Mouse (Mus musculus): ENCODE measurements around the gene Ssh1. TPM values are rescaled to one million over a fixed set of nuclear protein-coding genes. Genes with fewer than 3 reads are reported as not detected.

Gene Ssh1
- polyA plus RNA-seq, 1 experiment from 2014 or later = 19.4 TPM

DNA sequence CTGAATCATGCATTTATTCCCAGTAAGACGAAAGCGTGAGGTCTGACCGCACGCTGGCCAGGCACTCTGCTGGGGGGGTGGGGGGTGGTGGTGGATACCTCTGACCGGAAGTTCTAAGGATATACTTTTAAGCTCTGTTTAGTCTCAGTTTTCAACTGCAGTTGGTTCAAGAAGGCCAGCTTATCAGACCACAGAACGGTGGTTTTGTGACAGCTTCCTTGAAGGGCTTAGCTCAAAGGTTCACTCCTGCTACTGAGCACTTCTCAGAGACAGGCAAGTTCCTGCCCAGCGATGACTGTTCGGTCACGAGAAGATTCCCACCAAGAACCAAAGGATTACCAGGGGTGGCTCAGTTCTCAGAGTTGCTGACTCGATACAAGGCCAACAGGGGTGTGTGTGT is 41.2 kb downstream of the Ssh1 start:
- Histone ChIP-seq H3K9me3 (ENCODE audit: control insufficient read depth, low read length) (no peaks in the 10 kb centered on the region), H3K27me3 (replicated peaks; ENCODE audit: control insufficient read depth, insufficient read depth, low read length) (no peaks in the 10 kb centered on the region), H3K4me2 (ENCODE audit: low read length) (no peak overlapping the region), H3K4me3 (ENCODE audit: low read depth, low read length) (no peak overlapping the region), H3K4me1 (replicated peaks; ENCODE audit: control insufficient read depth, insufficient read depth, low read length) (no peaks in the 10 kb centered on the region; the same call in 1 of the 2 replicates), H3K9ac (ENCODE audit: low read length) (no peak overlapping the region), H3K27ac (ENCODE audit: low read depth) (no peak overlapping the region), H3K36me3 (ENCODE audit: control insufficient read depth, insufficient read depth, low read length) (peaks cover 77% of the 10 kb centered on the region)
- 59% methylated on average over 10 of the region's 10 CpGs for WGBS
- ATAC-seq (replicated peaks; ENCODE audit: low FRiP score, low TSS enrichment, low read depth) (no peak), DNase-seq (ENCODE audit: low spot score) (no peak)

GRCm38 (mm10) chr5:113951693-113952071 is 42.0 kb downstream of the Ssh1 start:
- H3K9me3 ChIP-seq (ENCODE audit: control insufficient read depth, low read length) = no peaks in the 10 kb centered on the region
- H3K4me2 ChIP-seq (ENCODE audit: low read length) = no peak overlapping the region
- ATAC-seq (replicated peaks; ENCODE audit: low FRiP score, low TSS enrichment, low read depth) = no peak
- H3K27me3 ChIP-seq (replicated peaks; ENCODE audit: control insufficient read depth, insufficient read depth, low read length) = no peaks in the 10 kb centered on the region
- 43% methylated on average over 11 of the region's 11 CpGs for WGBS
- no peak for DNase-seq (ENCODE audit: low spot score)
- no peak overlapping the region for H3K27ac ChIP-seq (ENCODE audit: low read depth)
- H3K4me1 ChIP-seq (replicated peaks; ENCODE audit: control insufficient read depth, insufficient read depth, low read length) = no peaks in the 10 kb centered on the region; the same call in 1 of the 2 replicates
- H3K36me3 ChIP-seq (ENCODE audit: control insufficient read depth, insufficient read depth, low read length) = peaks cover 81% of the 10 kb centered on the region
- H3K9ac ChIP-seq (ENCODE audit: low read length) = no peak overlapping the region
- H3K4me3 ChIP-seq (ENCODE audit: low read depth, low read length) = no peak overlapping the region

DNA sequence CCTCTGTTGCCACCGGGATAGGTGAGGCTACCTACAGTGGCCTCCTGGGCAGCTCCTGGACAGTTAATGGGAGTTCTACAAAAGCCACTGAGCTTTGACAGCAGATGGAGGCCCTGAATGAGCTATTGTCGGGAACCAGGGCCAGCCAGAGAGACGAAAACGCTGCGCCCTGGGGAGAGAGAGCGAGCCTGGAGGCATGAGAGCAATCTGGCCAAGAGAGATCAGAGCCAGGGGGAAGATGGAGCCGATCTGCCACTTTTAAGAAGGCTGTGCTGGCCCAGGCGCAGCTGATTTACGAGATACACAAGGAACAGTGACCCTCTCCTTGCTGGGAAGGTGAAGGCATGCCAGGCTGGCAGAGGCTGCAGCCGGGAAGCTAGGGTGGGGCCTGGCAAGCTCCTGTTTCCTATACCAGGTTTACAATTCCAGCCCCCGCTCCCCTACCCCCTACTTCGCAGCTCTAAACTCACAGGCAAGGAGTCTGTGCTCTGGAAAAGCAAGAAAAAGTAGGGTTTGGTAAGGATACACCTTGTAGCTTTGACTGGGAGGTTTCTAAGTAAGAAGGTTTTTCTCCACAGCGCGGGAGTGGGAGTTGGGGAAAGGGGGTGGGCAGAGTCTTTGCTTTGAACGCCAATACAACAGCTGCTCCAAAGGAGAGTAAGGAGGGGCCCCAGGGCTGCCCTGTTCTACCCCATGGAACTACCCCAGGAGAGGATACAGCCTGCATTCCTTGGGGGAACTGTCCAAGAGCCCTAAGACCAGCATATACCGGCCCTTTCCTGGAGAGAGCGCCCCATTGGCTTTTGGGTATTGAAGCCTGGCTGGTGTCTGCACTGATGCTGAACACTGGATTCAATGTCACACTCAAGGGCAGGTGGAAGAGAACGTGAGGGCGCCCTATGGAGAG is 42.7 kb downstream of the Ssh1 start:
- Histone ChIP-seq H3K9ac (ENCODE audit: low read length) (no peak overlapping the region), H3K4me3 (ENCODE audit: low read depth, low read length) (no peak overlapping the region), H3K36me3 (ENCODE audit: control insufficient read depth, insufficient read depth, low read length) (peaks cover 83% of the 10 kb centered on the region), H3K27me3 (replicated peaks; ENCODE audit: control insufficient read depth, insufficient read depth, low read length) (no peaks in the 10 kb centered on the region), H3K4me1 (replicated peaks; ENCODE audit: control insufficient read depth, insufficient read depth, low read length) (no peaks in the 10 kb centered on the region; the same call in 1 of the 2 replicates), H3K9me3 (ENCODE audit: control insufficient read depth, low read length) (no peaks in the 10 kb centered on the region), H3K27ac (ENCODE audit: low read depth) (no peak overlapping the region), H3K4me2 (ENCODE audit: low read length) (no peak overlapping the region)
- ATAC-seq (replicated peaks; ENCODE audit: low FRiP score, low TSS enrichment, low read depth) (no peak), DNase-seq (ENCODE audit: low spot score) (no peak)
- 74% methylated on average over 19 of the region's 19 CpGs for WGBS

DNA sequence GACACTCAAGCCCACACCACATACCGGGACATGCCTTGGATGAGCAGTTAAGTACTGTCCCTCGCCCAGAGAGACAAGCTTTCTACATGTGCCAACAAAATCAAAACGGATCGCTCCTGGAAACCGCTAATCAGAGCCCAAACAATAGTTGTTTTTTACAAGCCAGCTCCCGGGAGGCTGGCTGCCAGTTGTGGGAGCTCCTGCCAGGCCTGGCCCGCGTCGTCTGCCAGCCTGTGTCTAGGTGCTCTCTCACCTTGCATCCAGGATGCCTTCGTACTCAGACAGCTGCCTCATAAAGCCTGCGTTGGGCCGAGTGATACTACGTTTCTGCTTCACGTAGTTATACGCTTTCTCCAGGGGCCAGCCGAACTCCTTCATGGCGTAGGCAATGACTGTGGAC is 43.6 kb downstream of the Ssh1 start:
- H3K36me3 ChIP-seq (ENCODE audit: control insufficient read depth, insufficient read depth, low read length) = peaks cover 82% of the 10 kb centered on the region
- no peak overlapping the region for H3K4me3 ChIP-seq (ENCODE audit: low read depth, low read length)

GRCm38 (mm10) chr5:113947280-113947679 is 46.4 kb downstream of the Ssh1 start:
- 67% methylated on average over 2 of the region's 2 CpGs for WGBS
- Histone ChIP-seq H3K4me3 (ENCODE audit: low read depth, low read length) (no peak overlapping the region), H3K4me2 (ENCODE audit: low read length) (no peak overlapping the region), H3K9ac (ENCODE audit: low read length) (no peak overlapping the region), H3K27me3 (replicated peaks; ENCODE audit: control insufficient read depth, insufficient read depth, low read length) (no peaks in the 10 kb centered on the region), H3K36me3 (ENCODE audit: control insufficient read depth, insufficient read depth, low read length) (peaks cover 90% of the 10 kb centered on the region), H3K9me3 (ENCODE audit: control insufficient read depth, low read length) (no peaks in the 10 kb centered on the region), H3K4me1 (replicated peaks; ENCODE audit: control insufficient read depth, insufficient read depth, low read length) (no peaks in the 10 kb centered on the region), H3K27ac (ENCODE audit: low read depth) (no peak overlapping the region)
- DNase-seq (ENCODE audit: low spot score) (no peak), ATAC-seq (replicated peaks; ENCODE audit: low FRiP score, low TSS enrichment, low read depth) (no peak)

More for the DNA sequence above, 43.6 kb downstream of the Ssh1 start:
- H3K4me1 ChIP-seq (replicated peaks; ENCODE audit: control insufficient read depth, insufficient read depth, low read length) = no peaks in the 10 kb centered on the region; the same call in 1 of the 2 replicates
- 90% methylated on average over 17 of the region's 17 CpGs for WGBS
- H3K9me3 ChIP-seq (ENCODE audit: control insufficient read depth, low read length) = no peaks in the 10 kb centered on the region
- DNase-seq (ENCODE audit: low spot score) = no peak
- H3K27ac ChIP-seq (ENCODE audit: low read depth) = no peak overlapping the region
- H3K27me3 ChIP-seq (replicated peaks; ENCODE audit: control insufficient read depth, insufficient read depth, low read length) = no peaks in the 10 kb centered on the region
- no peak for ATAC-seq (replicated peaks; ENCODE audit: low FRiP score, low TSS enrichment, low read depth)
- H3K4me2 ChIP-seq (ENCODE audit: low read length) = no peak overlapping the region
- H3K9ac ChIP-seq (ENCODE audit: low read length) = no peak overlapping the region

GRCm38 (mm10) chr5:113945126-113945525 is 48.6 kb downstream of the Ssh1 start:
- H3K4me1 ChIP-seq (replicated peaks; ENCODE audit: control insufficient read depth, insufficient read depth, low read length) = no peaks in the 10 kb centered on the region
- no peak overlapping the region for H3K9ac ChIP-seq (ENCODE audit: low read length)
- WGBS = 95% methylated on average over 6 of the region's 6 CpGs
- no peak overlapping the region for H3K4me3 ChIP-seq (ENCODE audit: low read depth, low read length)
- peaks cover 94% of the 10 kb centered on the region for H3K36me3 ChIP-seq (ENCODE audit: control insufficient read depth, insufficient read depth, low read length)
- ATAC-seq (replicated peaks; ENCODE audit: low FRiP score, low TSS enrichment, low read depth) = no peak
- H3K27ac ChIP-seq (ENCODE audit: low read depth) = no peak overlapping the region
- DNase-seq (ENCODE audit: low spot score) = no peak
- no peaks in the 10 kb centered on the region for H3K27me3 ChIP-seq (replicated peaks; ENCODE audit: control insufficient read depth, insufficient read depth, low read length)
- no peak overlapping the region for H3K4me2 ChIP-seq (ENCODE audit: low read length)
- no peaks in the 10 kb centered on the region for H3K9me3 ChIP-seq (ENCODE audit: control insufficient read depth, low read length)

GRCm38 (mm10) chr5:113943328-113943727 is 50.4 kb downstream of the Ssh1 start:
- Histone ChIP-seq H3K4me1 (replicated peaks; ENCODE audit: control insufficient read depth, insufficient read depth, low read length) (no peaks in the 10 kb centered on the region), H3K4me3 (ENCODE audit: low read depth, low read length) (no peak overlapping the region), H3K9ac (ENCODE audit: low read length) (no peak overlapping the region), H3K9me3 (ENCODE audit: control insufficient read depth, low read length) (no peaks in the 10 kb centered on the region), H3K27ac (ENCODE audit: low read depth) (no peak overlapping the region), H3K4me2 (ENCODE audit: low read length) (no peak overlapping the region), H3K27me3 (replicated peaks; ENCODE audit: control insufficient read depth, insufficient read depth, low read length) (no peaks in the 10 kb centered on the region), H3K36me3 (ENCODE audit: control insufficient read depth, insufficient read depth, low read length) (peaks cover 81% of the 10 kb centered on the region)
- WGBS = 85% methylated on average over 12 of the region's 12 CpGs
- ATAC-seq (replicated peaks; ENCODE audit: low FRiP score, low TSS enrichment, low read depth) = no peak
- no peak for DNase-seq (ENCODE audit: low spot score)

DNA sequence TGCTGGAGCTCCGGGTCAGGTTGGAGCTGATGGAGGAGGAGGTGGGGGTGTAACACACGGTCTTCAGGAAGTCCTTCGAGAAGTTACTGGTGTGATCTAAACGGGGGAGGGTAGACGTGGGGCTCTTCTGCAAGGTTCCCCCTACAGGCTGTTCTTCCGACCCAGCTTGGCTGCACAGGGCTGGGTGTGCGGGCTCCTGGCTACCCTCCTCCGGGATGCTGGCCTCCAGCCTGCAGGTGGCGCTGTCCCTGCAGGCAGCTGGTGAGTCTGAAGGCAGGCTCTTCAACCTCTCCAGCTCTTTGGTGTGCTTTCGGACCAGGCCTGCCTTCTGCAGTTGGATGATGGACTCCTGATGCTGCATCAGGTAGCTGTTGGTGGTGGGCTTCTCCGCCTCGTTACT is 51.1 kb downstream of the Ssh1 start:
- peaks cover 74% of the 10 kb centered on the region for H3K36me3 ChIP-seq (ENCODE audit: control insufficient read depth, insufficient read depth, low read length)
- H3K27ac ChIP-seq (ENCODE audit: low read depth) = no peak overlapping the region
- DNase-seq (ENCODE audit: low spot score) (no peak), ATAC-seq (replicated peaks; ENCODE audit: low FRiP score, low TSS enrichment, low read depth) (no peak)
- H3K4me1 ChIP-seq (replicated peaks; ENCODE audit: control insufficient read depth, insufficient read depth, low read length) = no peaks in the 10 kb centered on the region
- no peak overlapping the region for H3K4me3 ChIP-seq (ENCODE audit: low read depth, low read length)
- WGBS = 86% methylated on average over 12 of the region's 12 CpGs
- no peaks in the 10 kb centered on the region for H3K9me3 ChIP-seq (ENCODE audit: control insufficient read depth, low read length)
- H3K4me2 ChIP-seq (ENCODE audit: low read length) = no peak overlapping the region
- H3K27me3 ChIP-seq (replicated peaks; ENCODE audit: control insufficient read depth, insufficient read depth, low read length) = no peaks in the 10 kb centered on the region
- no peak overlapping the region for H3K9ac ChIP-seq (ENCODE audit: low read length)
